Mouse (Mus musculus) lung, adult 18-20 months (tissue): Measurements from ENCODE around the gene Prnp.
A peak's percentile ranks its signal among the peaks of the same experiment; 100 is the strongest.

ENCODE experiments used
- DNase-seq, 2 experiments: peaks; one replicate each; pipeline ENCODE4 v3.0.0; 2022; ENCODE audit warnings: mixed read lengths in 2 of 2

The Prnp gene

GRCm38 (mm10) chr2:131909683-131910572, at the start of gene Prnp, which contains the start of gene Prn:
Prnp (plus strand) TSS chr2:131909928.
Prn (plus strand) TSS chr2:131909957.
- DNase-seq, result peak; percentile 88 to 91

GRCm38 (mm10) chr2:131862617-131863275, 47.0 kb upstream of the Prnp start:
- DNase-seq, result no peak

GRCm38 (mm10) chr2:131863472-131863871, 46.3 kb upstream of the Prnp start:
- DNase-seq, result no peak

DNA sequence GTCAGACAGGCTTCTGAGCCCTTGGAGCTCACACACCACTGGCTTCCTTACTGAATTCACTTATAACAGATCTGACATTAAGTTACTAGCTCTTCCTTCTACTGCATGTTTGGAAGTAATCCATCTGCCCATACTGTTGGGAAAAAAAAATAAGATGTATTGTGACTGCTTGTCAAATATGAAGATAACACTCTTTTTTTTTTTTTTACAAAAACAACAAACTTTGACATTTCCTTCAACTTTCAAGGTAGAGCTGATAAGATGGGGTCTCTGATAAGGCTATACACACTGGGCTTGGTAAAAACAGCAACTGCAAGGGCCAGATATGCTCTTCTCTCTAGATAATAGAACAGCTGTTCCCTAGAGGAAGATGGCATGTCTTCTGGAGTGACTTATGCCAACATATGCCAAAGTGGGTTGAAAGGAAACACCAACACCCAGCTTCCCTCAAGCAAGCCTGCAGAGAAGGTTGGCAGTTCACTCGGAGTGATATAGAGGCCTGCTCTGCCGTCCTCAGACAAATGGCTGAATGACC, 45.4 kb upstream of the Prnp start:
- no peak for DNase-seq

DNA sequence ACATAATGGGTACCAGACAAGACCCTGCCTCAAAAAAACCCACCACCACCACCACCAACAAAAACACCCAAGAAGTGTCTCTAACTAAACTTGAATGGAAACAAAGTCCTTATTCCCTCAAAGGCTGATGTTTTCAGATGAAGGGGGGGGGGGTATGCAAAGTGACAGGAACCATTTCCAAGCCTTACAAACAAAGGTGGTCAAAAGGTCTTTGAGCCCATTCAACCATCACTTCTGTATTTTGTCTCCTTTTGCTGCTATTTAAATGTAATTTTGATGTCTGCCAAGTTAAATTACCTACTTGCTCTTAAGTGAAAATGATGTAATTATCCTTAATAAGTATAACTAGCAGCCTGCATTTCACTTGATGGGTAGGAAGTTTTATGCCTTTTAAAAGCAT, 43.1 kb upstream of the Prnp start:
- no peak for DNase-seq

- DNase-seq, result no peak
These were observed 40.7 kb upstream of the Prnp start for GRCm38 (mm10) chr2:131868983-131869382.

DNA sequence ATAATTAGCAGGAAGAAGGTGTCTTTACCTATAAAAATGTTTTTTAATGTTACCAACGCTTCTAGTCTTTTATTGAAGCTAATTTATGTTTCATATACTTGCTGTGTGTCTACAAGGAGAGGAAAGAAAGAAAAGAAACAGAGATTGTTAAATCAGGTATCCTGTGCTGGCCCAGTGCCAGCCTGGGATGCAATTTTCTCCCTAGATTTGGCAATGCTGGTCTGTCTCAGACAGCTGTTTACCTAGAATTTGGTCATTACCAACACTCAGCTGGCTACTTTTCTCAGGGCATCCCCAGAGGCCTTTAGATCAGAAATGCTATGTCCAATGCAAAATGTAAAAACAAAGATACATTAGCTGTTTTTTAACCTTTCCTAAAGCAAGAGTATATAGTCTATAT, 36.4 kb upstream of the Prnp start:
- DNase-seq, result no peak

DNA sequence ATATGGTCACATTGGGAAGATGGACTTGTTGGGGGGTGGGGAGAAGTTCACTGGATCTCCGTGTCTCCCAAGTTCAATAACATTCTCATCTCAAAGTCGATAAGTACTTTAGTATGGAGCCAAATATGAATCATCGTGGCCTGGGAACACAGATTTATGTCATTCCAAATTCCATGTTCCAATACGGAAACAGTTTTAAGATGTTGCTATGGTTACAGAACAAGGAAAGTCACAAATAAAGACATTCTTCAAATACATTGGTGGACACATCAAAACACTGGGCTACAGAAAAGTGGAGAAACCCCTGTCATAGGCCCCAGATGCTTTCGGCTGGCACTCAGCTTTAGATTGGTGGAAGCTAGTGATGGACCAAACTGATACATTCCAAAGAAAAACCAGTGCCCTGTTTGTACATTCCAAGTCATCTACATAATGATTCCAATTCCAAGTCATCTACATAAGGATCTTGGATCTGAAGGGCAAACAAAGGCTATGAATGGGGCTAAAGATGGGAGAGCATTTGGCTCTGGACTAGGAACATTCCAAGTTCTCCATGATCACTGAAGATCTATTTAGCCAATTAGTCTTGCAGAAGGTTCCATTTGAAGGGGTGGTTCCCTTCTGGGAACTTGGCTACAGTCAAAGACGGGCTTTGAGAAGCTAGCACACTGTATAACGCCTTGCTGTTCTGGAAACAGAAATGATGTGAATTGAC, 33.0 kb upstream of the Prnp start:
- DNase-seq, result no peak

DNA sequence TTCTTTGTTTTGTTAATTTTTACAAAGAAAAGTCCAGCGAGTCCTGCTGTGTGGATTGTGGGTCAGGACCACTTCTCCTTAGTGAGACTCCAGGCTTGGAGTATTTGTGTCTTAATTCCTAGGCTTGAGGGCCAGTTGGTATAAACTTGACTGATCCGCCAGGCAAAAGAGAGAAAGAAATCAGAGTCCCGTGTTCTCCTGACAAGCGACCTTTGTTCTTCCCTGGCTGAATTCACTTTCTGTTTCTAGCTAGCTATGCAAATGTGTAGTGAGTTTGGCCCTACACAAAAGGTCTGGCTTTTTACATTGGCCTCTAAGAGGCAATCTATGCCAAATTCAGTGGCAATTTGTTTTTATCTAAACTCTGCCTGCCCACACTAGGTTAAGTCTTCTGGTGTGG, 28.0 kb upstream of the Prnp start:
- DNase-seq, result no peak

GRCm38 (mm10) chr2:131883136-131883535, 26.6 kb upstream of the Prnp start:
- no peak for DNase-seq

- DNase-seq, result no peak
These were observed 23.1 kb upstream of the Prnp start for GRCm38 (mm10) chr2:131886503-131887160.

GRCm38 (mm10) chr2:131888233-131888632, 21.5 kb upstream of the Prnp start:
- DNase-seq, result no peak

GRCm38 (mm10) chr2:131892534-131892933, 17.2 kb upstream of the Prnp start:
- no peak for DNase-seq

- no peak for DNase-seq
These were observed 14.6 kb upstream of the Prnp start for GRCm38 (mm10) chr2:131895106-131895505.

- no peak for DNase-seq
These were observed 13.7 kb upstream of the Prnp start for GRCm38 (mm10) chr2:131896011-131896410.

GRCm38 (mm10) chr2:131897336-131898109, 12.2 kb upstream of the Prnp start:
- DNase-seq, result no peak

GRCm38 (mm10) chr2:131902423-131902822, 7.3 kb upstream of the Prnp start:
- DNase-seq, result no peak

DNA sequence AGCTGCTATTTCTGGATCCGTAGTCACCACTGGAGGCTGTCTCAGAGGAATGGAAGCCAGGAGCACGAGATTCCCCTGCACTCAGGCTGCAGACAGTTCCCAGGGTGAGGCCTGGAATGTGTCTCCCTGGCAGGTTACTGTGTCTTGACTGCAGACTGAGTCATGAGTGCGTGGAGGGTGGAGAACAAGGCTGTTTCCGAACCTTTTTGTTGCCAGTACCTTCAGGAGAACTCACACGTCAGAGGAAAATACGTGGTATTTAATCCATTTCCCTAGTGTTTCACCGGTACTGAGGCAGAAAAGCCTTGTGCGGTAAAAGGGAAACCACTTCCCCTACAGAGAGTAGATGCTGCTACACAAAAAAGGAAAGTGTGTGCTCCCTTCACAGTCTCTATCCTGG, 6.9 kb upstream of the Prnp start:
- DNase-seq, result peak; percentile 69 to 73

GRCm38 (mm10) chr2:131905025-131905424, 4.7 kb upstream of the Prnp start:
- DNase-seq, result no peak

- peak; percentile 60 to 81 for DNase-seq
These were observed 4.0 kb upstream of the Prnp start for GRCm38 (mm10) chr2:131905776-131906175.

GRCm38 (mm10) chr2:131906266-131906665, 3.5 kb upstream of the Prnp start:
- DNase-seq, result no peak

DNA sequence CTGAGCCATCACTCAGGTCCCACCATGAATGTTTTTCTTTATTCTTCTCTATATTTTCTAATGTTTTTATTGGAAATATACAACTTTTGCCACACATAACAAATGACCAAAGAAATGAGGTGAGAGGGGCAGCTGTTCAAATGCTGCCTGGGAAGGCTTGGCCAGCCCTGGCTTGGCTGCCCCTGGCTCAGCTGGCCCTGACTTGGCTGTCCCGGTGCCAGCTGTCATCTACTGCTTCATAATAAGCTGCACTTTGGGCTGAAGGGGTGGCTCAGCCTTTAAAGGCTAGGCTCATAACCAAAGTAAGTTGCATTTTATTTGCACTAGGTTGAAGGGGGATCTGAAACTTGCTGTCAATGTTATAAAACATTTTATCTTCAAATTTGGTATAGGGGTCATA, 2.9 kb upstream of the Prnp start:
- DNase-seq, result no peak
